Mouse (Mus musculus) lung, postnatal 0 days (tissue): ENCODE data around the gene Rnf157. TPM values are rescaled to one million over a fixed set of nuclear protein-coding genes. Genes with fewer than 3 reads are reported as not detected.

Experiments used
- ATAC-seq: fragments of 200-750 bp; cut with Nextera tagmentation; 2 replicates; pipeline ENCODE4 v1.8.0; 2017; ENCODE audit warnings: moderate library complexity
- DNase-seq: peaks from one replicate; pipeline ENCODE4 v3.0.0-alpha.2; 2016; ENCODE audit warnings: low spot score
- H3K27ac ChIP-seq: fragments of 300-500 bp; sonication (generic); 2 replicates; pipeline ENCODE4 v1.5.1; 2014; ENCODE audit warnings: antibody characterized with exemption, mild to moderate bottlenecking, low read length, mixed read lengths
- H3K27me3 ChIP-seq: fragments of 300-500 bp; sonication (generic); replicated peaks from 2 replicates; pipeline ENCODE4 v1.6.1; 2014; ENCODE audit warnings: low read length, mixed read lengths; ENCODE audit not compliant: insufficient read depth
- H3K36me3 ChIP-seq: fragments of 300-500 bp; sonication (generic); 2 replicates; pipeline ENCODE4 v1.6.1; 2014; ENCODE audit warnings: low read length, mixed read lengths; ENCODE audit not compliant: insufficient read depth
- H3K4me1 ChIP-seq: fragments of 300-500 bp; sonication (generic); 2 replicates; pipeline ENCODE4 v1.6.1; 2014; ENCODE audit warnings: antibody characterized with exemption, low read depth, low read length, mixed read lengths; ENCODE audit not compliant: insufficient read depth
- H3K4me2 ChIP-seq: fragments of 300-500 bp; sonication (generic); replicated peaks from 2 replicates; pipeline ENCODE4 v1.6.1; 2014; ENCODE audit warnings: low read depth, mild to moderate bottlenecking, low read length, moderate library complexity, mixed read lengths
- H3K4me3 ChIP-seq: fragments of 300-500 bp; sonication (generic); 2 replicates; pipeline ENCODE4 v1.5.1; 2014; ENCODE audit warnings: low read depth, low read length
- H3K9ac ChIP-seq: fragments of 300-500 bp; sonication (generic); replicated peaks from 2 replicates; pipeline ENCODE4 v1.6.1; 2014; ENCODE audit warnings: low read depth, mild to moderate bottlenecking
- H3K9me3 ChIP-seq: fragments of 300-500 bp; sonication (generic); 2 replicates; pipeline ENCODE4 v1.6.1; 2016; ENCODE audit warnings: low read length, mixed read lengths
- CTCF ChIP-seq: IDR thresholded peaks from 2 replicates; pipeline ENCODE4 v1.5.1; 2016; ENCODE audit warnings: antibody characterized with exemption, mild to moderate bottlenecking
- EP300 ChIP-seq: IDR thresholded peaks from 2 replicates; pipeline ENCODE4 v1.6.1; 2016; ENCODE audit warnings: antibody characterized with exemption, mild to moderate bottlenecking, control low read depth
- WGBS: fragments of 180-500 bp; shearing (Covaris S2); extraction: QIAGEN DNeasy Blood & Tissue Kit; methylation state at CpG from one replicate; pipeline ENCODE4 v1.1.7; 2014; 5-methylcytosine and 5-hydroxymethylcytosine counted together
- polyA plus RNA-seq: library from polyadenylated mRNA; unstranded; fragments of >200 nt; fragmentation: Nextera tagmentation; extraction: Ambion mirVana; gene quantifications from 2 replicates; pipeline ENCODE4 v1.2.1, GENCODE M21; 2015

Rnf157 gene
- polyA plus RNA-seq, 1 experiment from 2014 or later = 1.4 TPM

DNA sequence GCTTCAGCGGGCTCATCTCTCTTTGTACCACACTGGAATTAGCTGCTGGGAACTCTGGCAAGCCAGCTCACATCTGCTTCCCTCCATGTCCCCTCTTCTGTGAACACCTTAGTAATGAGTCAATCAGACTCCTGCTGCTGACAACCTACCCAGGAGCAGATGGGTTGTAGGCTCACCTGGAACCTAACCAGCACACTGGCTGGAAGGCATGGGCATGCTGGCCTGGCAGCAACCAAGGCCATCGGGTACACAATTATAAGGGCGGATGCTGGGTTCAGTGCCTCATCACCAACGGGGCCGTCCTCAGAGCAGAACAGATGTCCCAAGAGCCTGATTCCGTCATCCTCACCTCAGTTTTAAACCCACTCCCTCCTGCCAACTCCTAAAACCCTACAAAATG, 114.2 kb downstream of the Rnf157 start:
- Histone ChIP-seq H3K4me2 (no peak overlapping the region), H3K27ac (no peak overlapping the region), H3K36me3 (peaks cover 40% of the 10 kb centered on the region; the same call in 1 of the 2 replicates), H3K27me3 (no peaks in the 10 kb centered on the region), H3K9ac (no peak overlapping the region), H3K9me3 (no peaks in the 10 kb centered on the region), H3K4me3 (no peak overlapping the region), H3K4me1 (no peaks in the 10 kb centered on the region)
- TF ChIP-seq CTCF (no peak), EP300 (no peak)
- DNase-seq (no peak), ATAC-seq (no peak)
- WGBS = 92% methylated on average over 6 of the region's 6 CpGs

DNA sequence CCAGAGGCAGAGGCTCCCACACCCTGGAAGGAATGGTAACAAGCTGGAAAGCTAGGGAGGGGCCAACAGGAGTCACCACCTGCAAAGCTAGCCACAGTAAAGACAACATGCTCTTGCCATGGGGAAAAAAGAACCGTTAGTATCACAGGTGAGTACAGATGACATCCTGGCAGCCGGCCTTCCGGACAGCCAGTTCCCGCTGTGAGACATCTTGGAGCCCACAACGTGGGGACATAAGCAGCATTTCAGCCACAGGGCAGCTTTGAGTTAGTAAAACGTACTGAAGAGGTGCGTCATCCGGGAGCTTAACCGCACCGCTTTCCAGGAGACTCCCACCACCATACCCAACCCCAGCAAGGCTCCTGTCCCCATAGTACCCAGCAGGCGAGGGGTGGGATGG, 114.6 kb downstream of the Rnf157 start:
- WGBS = 85% methylated on average over 11 of the region's 11 CpGs
- TF ChIP-seq CTCF (no peak), EP300 (no peak)
- Histone ChIP-seq H3K4me1 (no peaks in the 10 kb centered on the region), H3K9ac (no peak overlapping the region), H3K4me2 (no peak overlapping the region), H3K4me3 (no peak overlapping the region), H3K9me3 (no peaks in the 10 kb centered on the region), H3K27ac (no peak overlapping the region), H3K27me3 (no peaks in the 10 kb centered on the region), H3K36me3 (peaks cover 38% of the 10 kb centered on the region; the same call in 1 of the 2 replicates)
- DNase-seq (no peak), ATAC-seq (no peak)

- peak; percentile 54 for ATAC-seq
- Histone ChIP-seq H3K27ac (no peak overlapping the region), H3K4me3 (no peak overlapping the region), H3K27me3 (no peaks in the 10 kb centered on the region), H3K4me2 (no peak overlapping the region), H3K36me3 (peaks cover 37% of the 10 kb centered on the region; the same call in 1 of the 2 replicates), H3K9me3 (no peaks in the 10 kb centered on the region), H3K9ac (no peak overlapping the region), H3K4me1 (no peaks in the 10 kb centered on the region)
- DNase-seq = peak; percentile 33
- 40% methylated on average over 3 of the region's 3 CpGs for WGBS
- TF ChIP-seq CTCF (no peak), EP300 (no peak)
Measured at GRCm38 (mm10) chr11:116297017-116297416, 115.8 kb downstream of the Rnf157 start.

GRCm38 (mm10) chr11:116296191-116296734, 116.6 kb downstream of the Rnf157 start:
- no peak overlapping the region for H3K4me3 ChIP-seq
- 81% methylated on average over 8 of the region's 8 CpGs for WGBS
- no peaks in the 10 kb centered on the region for H3K27me3 ChIP-seq
- H3K4me2 ChIP-seq = no peak overlapping the region
- peaks cover 38% of the 10 kb centered on the region; the same call in 1 of the 2 replicates for H3K36me3 ChIP-seq
- no peaks in the 10 kb centered on the region for H3K9me3 ChIP-seq
- DNase-seq (no peak), ATAC-seq (no peak)
- H3K27ac ChIP-seq = no peak overlapping the region
- H3K9ac ChIP-seq = no peak overlapping the region
- H3K4me1 ChIP-seq = no peaks in the 10 kb centered on the region
- no peak for TF ChIP-seq CTCF

GRCm38 (mm10) chr11:116294319-116294718, 118.5 kb downstream of the Rnf157 start:
- 25% methylated on average over 5 of the region's 5 CpGs for WGBS
- Histone ChIP-seq H3K27me3 (no peaks in the 10 kb centered on the region), H3K9me3 (no peaks in the 10 kb centered on the region), H3K4me3 (no peak overlapping the region), H3K9ac (no peak overlapping the region), H3K36me3 (peaks cover 30% of the 10 kb centered on the region; the same call in 1 of the 2 replicates), H3K4me1 (no peaks in the 10 kb centered on the region), H3K27ac (no peak overlapping the region), H3K4me2 (no peak overlapping the region)
- TF ChIP-seq EP300 = no peak
- peak; percentile 87 for TF ChIP-seq CTCF
- peak; percentile 69 for ATAC-seq
- DNase-seq = peak; percentile 87

DNA sequence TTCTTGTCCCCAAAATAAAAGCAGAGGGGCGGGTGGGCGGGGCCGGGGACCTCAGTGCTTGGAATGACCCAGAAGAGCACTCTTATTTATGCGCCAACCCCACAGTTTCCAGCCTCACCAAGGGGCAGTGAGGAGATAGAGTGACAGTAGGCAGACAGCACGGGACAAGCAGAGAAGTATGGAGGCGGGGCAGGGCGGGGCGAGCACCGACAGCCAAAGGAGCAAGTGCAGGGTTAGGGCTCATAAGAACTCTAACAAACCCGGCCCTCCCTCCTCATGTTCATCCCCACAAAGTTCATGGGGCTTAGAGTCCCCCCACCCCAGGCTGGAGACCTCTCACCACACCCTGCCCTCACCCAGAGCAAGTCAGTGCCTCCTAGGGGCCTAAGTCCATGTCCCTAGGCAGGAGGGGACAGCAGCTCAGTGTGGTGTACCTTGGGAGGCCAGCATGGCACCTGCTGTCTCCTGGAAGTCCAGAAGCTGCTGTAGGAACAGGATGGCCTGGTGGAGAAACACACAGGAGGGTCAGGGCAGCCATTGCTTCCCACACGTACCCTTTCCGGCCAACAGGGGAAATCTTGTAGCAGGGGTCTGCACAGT, 119.2 kb downstream of the Rnf157 start:
- ATAC-seq = no peak
- no peaks in the 10 kb centered on the region for H3K9me3 ChIP-seq
- H3K9ac ChIP-seq = no peak overlapping the region
- no peak overlapping the region for H3K4me2 ChIP-seq
- peaks cover 26% of the 10 kb centered on the region; the same call in 1 of the 2 replicates for H3K36me3 ChIP-seq
- H3K27ac ChIP-seq = no peak overlapping the region
- 83% methylated on average over 12 of the region's 12 CpGs for WGBS
- no peak overlapping the region for H3K4me3 ChIP-seq
- no peaks in the 10 kb centered on the region for H3K27me3 ChIP-seq
- TF ChIP-seq CTCF = no peak
- TF ChIP-seq EP300 = no peak
- no peaks in the 10 kb centered on the region for H3K4me1 ChIP-seq
- no peak for DNase-seq
